Mouse (Mus musculus) granulocyte monocyte progenitor cell, adult 5-6 weeks (primary cell): ENCODE data around the gene Prdm8. TPM values are rescaled to one million over a fixed set of nuclear protein-coding genes. Genes with fewer than 3 reads are reported as not detected.

Experiments used
- ATAC-seq: replicated peaks from 2 replicates; pipeline ENCODE4 v1.8.0; 2016; ENCODE audit warnings: mild to moderate bottlenecking, moderate TSS enrichment, inconsistent platforms; ENCODE audit not compliant: poor library complexity, severe bottlenecking
- total RNA-seq, 2 experiments: library from RNA; stranded (forward) in 1 of 2; stranded (reverse) in 1 of 2; fragments of 200-712, 200-1000 nt in 1 of 2; fragments of >200 nt in 1 of 2; fragmentation: Nextera tagmentation in 1 of 2; gene quantifications; 2 replicates each; pipeline ENCODE4 v1.2.3; 2014 to 2017

The Prdm8 gene
- total RNA-seq, 2 experiments from 2014 or later, result not detected

- no peak for ATAC-seq
Measured at GRCm38 (mm10) chr5:98184281-98184910, 17.4 kb downstream of the Prdm8 start.

GRCm38 (mm10) chr5:98184971-98185805 is 18.2 kb downstream of the Prdm8 start:
- peak; percentile 80 for ATAC-seq

DNA sequence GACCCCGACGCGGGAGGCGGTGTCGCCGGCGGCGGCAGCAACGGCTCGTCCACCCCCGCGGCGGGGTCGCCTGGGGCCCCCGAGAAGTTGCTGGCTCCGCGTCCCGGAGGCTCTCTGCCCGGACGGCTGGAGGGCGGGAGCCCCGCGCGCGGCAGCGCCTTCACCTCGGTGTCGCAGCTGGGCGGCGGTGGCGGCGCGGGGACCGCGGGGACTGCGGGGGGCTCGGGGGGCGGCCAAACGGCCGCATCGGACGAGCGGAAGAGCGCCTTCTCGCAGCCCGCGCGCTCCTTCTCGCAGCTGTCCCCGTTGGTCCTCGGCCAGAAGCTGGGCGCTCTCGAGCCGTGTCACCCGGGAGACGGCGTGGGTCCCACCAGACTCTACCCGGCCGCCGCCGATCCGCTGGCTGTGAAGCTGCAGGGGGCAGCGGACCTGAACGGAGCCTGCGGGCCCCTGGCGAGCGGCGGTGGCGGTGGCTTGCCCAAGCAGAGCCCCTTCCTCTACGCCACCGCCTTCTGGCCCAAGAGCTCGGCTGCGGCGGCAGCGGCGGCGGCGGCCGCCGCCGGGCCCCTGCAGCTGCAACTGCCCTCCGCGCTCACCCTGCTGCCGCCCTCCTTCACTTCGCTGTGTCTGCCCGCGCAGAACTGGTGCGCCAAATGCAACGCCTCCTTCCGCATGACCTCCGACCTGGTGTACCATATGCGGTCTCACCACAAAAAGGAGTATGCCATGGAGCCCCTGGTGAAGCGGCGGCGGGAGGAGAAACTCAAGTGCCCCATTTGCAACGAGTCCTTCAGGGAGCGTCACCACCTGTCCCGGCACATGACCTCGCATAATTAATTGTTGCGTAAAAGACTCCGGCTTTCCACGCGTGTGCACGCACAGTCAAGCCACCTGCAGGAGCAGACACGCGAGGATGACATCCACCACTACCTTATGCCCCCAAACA is 19.1 kb downstream of the Prdm8 start:
- ATAC-seq, result peak; percentile 55

DNA sequence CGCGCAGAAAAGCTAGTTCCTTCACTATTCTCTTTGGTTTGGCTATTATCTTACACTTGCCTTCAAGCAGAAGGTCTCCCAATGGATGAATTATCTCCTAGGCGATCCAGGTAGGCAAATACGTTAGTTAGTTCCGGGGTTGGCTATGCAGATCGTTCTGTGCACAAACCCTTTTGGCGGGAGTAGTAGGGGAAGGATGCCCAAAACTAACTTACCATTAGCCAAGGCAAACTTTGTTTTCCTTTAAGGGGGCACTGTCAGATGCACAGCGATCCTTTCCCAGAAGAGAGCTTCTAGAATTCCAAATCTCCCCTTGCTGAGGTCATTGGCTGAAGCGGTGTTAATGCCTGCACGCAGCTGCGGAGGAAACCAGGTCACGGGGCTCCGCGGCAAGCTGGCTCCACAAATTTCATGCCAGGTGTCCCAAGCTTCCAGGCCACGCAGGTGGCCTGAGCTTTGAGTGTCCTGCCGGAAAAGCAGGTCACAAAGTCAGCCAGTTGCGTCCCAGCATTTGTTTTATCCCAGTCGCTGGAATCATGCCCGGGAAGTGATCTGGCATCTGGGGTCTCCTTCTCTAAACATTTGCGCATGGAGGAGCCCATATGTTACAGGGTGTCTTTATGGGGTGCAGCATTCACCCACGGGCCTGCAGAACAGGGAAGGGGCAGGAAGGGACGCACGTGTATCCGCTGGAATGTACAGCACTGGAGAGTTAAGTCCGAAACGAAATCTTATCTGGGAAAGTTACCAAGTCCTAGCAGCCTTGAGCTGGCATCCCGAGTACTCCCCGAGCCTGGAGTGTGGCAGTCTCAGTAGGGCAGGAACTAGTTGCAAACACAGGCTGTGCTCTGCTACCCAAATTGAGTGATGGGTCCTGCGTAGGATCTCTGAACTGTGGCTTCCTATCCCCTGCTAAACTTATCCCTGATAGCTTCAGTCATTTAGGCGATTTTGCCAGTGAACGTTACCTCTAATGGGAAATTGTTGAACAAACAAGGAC is 22.5 kb downstream of the Prdm8 start:
- no peak for ATAC-seq

- peak; percentile 54 for ATAC-seq
Measured at GRCm38 (mm10) chr5:98192295-98192983, 25.4 kb downstream of the Prdm8 start.

- ATAC-seq, result no peak
Measured at GRCm38 (mm10) chr5:98194959-98195358, 28.0 kb downstream of the Prdm8 start.

DNA sequence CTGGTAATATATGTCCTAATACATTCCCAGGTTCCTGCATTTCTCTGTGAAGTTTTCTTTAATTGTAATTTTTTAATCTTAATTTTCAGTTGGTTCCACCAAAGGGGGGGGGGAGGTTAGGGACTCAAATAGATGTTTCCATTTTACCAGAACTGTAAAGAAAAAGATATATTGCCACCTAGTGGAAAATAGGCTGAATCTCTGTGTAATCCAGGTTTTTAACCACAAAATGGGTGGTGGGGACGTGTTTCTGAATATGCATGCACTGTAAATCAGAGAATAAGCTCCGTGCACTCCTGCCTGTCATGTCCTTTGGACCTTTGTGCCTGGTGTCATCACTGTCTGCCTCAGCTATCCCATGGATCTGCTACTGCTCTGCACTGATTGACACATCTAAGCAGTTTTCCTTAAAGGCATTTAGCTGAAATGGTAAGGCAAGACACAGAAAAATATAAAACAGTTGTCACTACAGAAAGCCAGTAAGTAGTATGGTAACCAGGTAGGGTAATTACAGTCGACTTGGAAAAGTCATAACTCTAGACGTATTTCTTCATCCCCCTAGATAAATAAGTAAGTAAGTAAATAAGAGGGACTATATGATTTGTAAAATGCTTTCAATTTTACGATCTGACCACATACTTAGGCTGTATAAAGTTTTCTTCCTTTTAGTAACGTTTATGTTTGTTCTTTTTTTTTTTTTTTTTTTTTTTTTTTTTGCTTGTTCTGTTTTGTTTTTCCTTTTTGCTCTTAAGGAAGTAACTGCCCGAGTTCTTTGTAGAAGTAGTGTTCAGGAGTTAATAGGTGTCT is 31.6 kb downstream of the Prdm8 start:
- ATAC-seq, result peak; percentile 20; the same call in 1 of the 2 replicates

- peak; percentile 44 for ATAC-seq
Measured at GRCm38 (mm10) chr5:98199219-98199552, 32.2 kb downstream of the Prdm8 start.

GRCm38 (mm10) chr5:98201606-98202005 is 34.6 kb downstream of the Prdm8 start:
- no peak for ATAC-seq

GRCm38 (mm10) chr5:98202996-98203395 is 36.0 kb downstream of the Prdm8 start:
- no peak for ATAC-seq

GRCm38 (mm10) chr5:98212501-98212900 is 45.5 kb downstream of the Prdm8 start:
- ATAC-seq, result no peak

- no peak for ATAC-seq
Measured at GRCm38 (mm10) chr5:98221956-98222355, 55.0 kb downstream of the Prdm8 start.

GRCm38 (mm10) chr5:98226710-98227109 is 59.7 kb downstream of the Prdm8 start:
- ATAC-seq, result no peak

DNA sequence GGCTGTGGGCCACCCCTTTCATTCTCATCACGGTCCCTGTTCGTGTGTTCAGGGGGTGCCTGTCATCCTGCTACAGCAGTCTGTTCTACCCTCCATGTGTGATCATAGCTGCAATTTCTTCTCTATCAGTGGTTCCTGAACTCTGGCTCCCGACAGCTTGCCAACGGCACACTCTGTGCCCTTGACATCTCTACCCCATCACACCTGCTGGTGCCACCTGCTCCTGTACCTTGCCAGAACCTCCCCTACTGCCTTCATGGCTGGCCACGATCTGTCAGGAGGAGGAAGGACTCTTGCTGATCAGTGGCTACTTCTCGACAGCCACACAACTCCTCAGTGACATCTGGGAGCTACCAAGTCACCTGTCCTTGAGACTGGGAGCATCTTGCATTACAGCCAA is 62.5 kb downstream of the Prdm8 start:
- no peak for ATAC-seq

DNA sequence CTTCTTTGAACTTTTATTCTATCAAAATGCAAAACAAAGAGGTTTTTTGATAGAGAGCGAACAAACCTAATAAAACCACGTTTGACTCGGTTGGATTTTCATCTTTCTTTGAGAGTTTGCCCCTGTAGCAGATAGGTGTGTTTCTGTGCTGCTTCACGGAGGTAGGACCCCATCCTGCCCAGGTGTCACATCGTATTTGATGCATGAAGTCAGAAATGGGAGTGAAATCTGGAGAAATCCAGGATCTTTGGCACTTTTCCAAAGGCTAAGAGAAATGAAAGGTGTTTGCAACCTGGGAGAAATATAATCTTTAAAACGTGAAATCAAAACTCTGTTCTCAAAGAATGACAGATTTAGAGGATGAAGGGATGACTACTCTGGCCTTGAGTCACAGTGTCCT is 71.5 kb downstream of the Prdm8 start:
- no peak for ATAC-seq
